Mouse (Mus musculus) spleen, embryonic (tissue): ENCODE results near the gene Axdnd1.
"Not testable (repeated sequence)": the region's sequence is repeated elsewhere in the genome, so short reads cannot be mapped to it uniquely, and the experiment has no call there.

ENCODE experiments used
- CTCF ChIA-PET: fragments of 350-600 bp; sonication (Branson Sonifier 250); formaldehyde crosslinking; loops from one replicate; lab custom pipeline; 2022; lab: Charles Lee

The Axdnd1 gene

GRCm38 (mm10) chr1:156345633-156346032 lies 75.3 kb downstream of the Axdnd1 start:
- CTCF ChIA-PET = no interaction called here

- CTCF ChIA-PET = no interaction called here
These were observed 76.5 kb downstream of the Axdnd1 start for GRCm38 (mm10) chr1:156344433-156344832.

GRCm38 (mm10) chr1:156340847-156341246 lies 80.1 kb downstream of the Axdnd1 start:
- CTCF ChIA-PET = no interaction called here

GRCm38 (mm10) chr1:156323126-156323525 lies 97.8 kb downstream of the Axdnd1 start:
- CTCF ChIA-PET = no interaction called here

GRCm38 (mm10) chr1:156310630-156311029 lies 110.3 kb downstream of the Axdnd1 start, which contains the start of gene Nphs2:
Nphs2 (plus strand) TSS chr1:156310727.
- CTCF ChIA-PET = no interaction called here

- CTCF ChIA-PET = no interaction called here
These were observed 112.4 kb downstream of the Axdnd1 start for GRCm38 (mm10) chr1:156308595-156308994.

GRCm38 (mm10) chr1:156302911-156303749 lies 117.8 kb downstream of the Axdnd1 start, which contains the start of gene Tdrd5:
Tdrd5 (minus strand) TSS chr1:156303664.
- CTCF ChIA-PET = no interaction called here

GRCm38 (mm10) chr1:156290016-156290415 lies 130.9 kb downstream of the Axdnd1 start:
- CTCF ChIA-PET = no interaction called here

GRCm38 (mm10) chr1:156289222-156289587 lies 131.8 kb downstream of the Axdnd1 start:
- CTCF ChIA-PET = not testable (repeated sequence)

- CTCF ChIA-PET = no interaction called here
These were observed 132.3 kb downstream of the Axdnd1 start for GRCm38 (mm10) chr1:156288556-156289221.

- CTCF ChIA-PET = no interaction called here
These were observed 135.4 kb downstream of the Axdnd1 start for GRCm38 (mm10) chr1:156285541-156285896.

- CTCF ChIA-PET = no interaction called here
These were observed 136.0 kb downstream of the Axdnd1 start for GRCm38 (mm10) chr1:156284851-156285540.

- CTCF ChIA-PET = no interaction called here
These were observed 136.8 kb downstream of the Axdnd1 start for GRCm38 (mm10) chr1:156284207-156284606.

GRCm38 (mm10) chr1:156280131-156280530 lies 140.8 kb downstream of the Axdnd1 start:
- CTCF ChIA-PET = no interaction called here

GRCm38 (mm10) chr1:156273647-156274046 lies 147.3 kb downstream of the Axdnd1 start:
- CTCF ChIA-PET = no interaction called here
